Mouse (Mus musculus) thymus, postnatal 14 days (tissue): Measurements from ENCODE around the gene Mark1.

Source experiments
- DNase-seq: peaks from one replicate; pipeline ENCODE4 v3.0.0; 2021

The Mark1 gene

DNA sequence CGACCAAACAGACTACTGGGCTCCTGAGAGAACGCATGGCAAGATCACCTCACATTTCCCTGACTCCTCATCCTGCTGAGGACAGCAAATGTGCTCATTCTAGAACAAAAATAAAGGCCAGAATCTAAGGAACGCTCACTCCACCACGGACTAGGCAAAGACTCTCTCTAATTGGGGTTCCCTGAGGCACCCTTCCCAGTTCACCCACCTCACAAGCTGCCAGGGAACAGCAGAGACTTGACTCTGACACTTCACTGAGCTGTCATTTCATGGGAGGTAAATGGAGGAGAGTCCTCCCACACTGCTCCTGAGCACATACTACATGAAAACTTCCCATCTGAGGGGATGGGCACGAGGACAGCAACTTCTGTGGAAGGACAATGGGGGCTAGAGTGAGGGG is 37.5 kb downstream of the Mark1 start:
- DNase-seq, result no peak

DNA sequence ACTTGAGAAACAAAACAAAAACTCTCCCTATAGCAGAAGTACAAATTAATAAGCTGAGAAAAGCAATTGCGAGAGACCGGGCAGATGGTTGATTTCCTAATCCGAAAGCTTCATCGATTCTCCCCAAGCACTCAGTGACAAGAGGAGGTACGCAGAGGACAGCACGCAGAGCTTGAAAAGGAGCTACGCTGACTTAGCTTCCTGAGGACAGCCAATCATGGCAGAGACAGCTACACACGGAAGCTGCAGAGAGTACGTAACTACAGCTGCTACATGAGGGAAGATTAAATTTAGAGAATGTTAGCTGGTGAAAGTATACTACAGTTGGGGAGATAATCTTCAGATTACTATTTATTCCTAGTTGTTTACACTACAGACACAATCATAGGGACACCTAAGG is 40.6 kb downstream of the Mark1 start:
- no peak for DNase-seq

GRCm38 (mm10) chr1:184958388-184958787 is 41.0 kb downstream of the Mark1 start:
- no peak for DNase-seq

DNA sequence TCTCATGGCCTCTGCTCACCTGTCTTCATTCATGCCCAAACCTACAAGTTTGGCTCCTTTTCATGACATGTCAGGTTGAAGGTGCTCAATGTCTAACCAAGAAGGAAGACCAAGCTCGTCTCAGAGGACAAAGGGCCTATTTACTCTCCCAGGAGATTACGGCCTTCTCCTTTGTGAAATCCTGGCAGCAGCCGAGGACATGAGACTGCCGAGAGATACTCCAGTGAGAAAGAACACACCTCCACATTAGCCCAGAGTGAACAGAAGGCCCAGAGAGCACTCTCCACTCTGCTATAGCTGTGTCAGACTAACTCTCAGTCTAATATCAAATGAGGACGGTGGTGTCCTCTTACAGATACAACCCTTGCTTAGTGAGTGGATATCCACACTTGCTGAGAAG is 47.6 kb downstream of the Mark1 start:
- DNase-seq, result no peak

DNA sequence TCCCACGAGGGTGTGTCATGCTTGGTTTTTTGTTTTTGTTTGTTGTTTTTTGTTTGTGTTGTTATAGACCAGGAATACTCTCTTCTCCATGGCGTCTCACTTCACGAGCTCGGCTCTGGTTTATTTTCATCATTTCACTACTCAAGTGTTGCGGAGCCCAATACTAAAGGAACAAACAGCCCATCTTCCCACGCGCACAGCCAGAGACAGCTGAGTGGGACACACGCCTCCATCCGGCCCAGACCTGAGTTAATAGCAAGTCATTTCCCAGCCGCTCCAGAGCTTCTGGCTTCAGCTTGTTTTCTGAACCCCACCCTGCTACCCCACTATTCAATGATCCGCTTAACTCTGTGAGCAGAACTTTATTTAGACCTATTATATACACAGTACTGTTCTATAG is 48.3 kb downstream of the Mark1 start:
- DNase-seq, result no peak

DNA sequence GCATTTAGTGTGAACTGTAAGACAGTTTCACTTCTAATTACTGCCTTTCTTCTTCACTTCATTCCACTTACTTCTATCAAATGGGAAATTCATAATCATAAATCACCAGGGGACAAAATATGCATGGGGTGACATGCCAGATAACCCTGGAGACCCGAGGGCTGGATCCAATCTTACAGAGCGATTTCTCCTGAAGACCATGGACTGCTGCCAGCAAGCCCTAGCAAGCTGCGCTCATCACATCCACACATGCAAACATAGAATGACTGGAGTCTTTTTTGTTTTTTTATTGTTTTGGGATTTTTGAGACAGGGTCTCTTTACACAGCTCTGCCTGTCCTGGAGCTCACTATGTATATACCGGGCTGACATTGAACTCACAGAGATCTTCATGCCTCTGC is 61.3 kb downstream of the Mark1 start:
- DNase-seq, result no peak

- no peak for DNase-seq
These were observed 63.4 kb downstream of the Mark1 start for GRCm38 (mm10) chr1:184935980-184936379.

- no peak for DNase-seq
These were observed 63.9 kb downstream of the Mark1 start for GRCm38 (mm10) chr1:184935490-184935889.

DNA sequence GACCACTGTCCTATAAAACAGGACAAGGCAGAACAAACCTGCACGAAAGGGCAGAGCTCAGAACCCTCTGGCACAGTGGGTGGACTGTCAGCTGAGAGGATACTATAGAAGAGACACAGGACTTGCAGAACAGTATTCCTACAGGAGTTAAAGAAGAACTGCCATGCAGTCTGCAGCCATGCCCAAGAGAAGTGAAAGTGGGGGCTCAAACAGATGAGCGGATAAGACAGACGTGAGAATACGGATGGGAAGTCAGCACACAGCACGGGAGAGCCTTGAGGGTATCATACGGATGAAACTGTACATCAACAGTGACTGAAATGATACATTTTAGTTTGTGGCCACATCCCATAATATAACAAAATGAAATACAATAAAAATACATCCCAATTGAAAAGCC is 68.3 kb downstream of the Mark1 start:
- DNase-seq, result no peak

DNA sequence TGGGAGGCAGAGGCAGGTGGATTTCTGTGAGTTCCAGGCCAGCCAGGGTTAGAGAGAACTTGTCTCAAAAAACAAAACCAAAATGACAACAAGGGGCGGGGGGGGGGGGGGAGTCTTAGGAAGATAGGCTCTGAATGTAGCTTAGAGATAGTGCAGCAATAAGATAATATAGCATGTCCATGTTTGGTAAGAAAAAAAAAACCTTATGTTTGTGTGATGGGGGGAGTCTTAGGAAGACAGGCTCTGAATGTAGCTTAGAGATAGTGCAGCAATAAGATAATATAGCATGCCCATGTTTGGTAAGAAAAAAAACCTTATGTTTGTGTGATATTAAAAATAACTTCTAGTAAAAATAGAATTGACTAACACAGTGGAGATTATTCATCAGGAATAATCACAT is 71.0 kb downstream of the Mark1 start:
- no peak for DNase-seq

DNA sequence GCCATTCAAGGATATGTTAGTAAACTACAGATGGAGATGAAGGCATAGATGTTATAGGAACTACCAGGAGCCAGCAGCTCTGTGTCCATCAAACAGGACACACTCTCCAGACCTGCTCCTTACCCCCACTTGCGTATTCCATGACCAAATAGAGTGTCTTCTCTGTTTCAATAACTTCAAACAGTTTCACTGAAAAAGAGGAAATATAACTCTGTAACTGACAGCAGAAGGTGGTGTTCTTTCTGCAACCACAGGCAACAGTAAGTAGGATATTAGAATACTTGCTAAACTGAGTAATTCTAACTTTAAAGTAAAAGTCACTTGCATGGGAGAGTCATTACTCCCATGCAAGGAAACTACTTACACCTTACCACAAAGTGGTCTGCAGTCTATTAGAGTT is 71.5 kb downstream of the Mark1 start:
- no peak for DNase-seq

DNA sequence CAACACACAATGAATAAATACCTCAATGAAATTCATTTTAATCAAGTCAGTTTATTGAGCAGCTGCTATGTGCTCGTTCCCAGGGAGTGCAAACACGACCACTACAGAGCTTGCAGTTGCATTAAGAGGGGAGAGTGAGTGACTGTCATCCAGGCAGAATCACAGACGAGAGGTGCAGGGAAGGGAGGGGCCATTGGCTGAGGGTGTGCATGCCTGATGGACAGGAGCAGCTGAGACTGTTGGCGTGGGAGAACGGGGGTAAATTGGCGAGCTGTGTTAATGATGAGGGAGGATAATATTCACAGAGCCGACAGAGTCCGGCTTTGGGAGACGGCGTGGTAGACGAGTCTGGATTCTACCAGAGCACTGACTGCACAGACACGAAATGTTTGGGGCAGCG is 76.5 kb downstream of the Mark1 start:
- DNase-seq, result no peak

GRCm38 (mm10) chr1:184920057-184920456 is 79.3 kb downstream of the Mark1 start:
- DNase-seq, result no peak

DNA sequence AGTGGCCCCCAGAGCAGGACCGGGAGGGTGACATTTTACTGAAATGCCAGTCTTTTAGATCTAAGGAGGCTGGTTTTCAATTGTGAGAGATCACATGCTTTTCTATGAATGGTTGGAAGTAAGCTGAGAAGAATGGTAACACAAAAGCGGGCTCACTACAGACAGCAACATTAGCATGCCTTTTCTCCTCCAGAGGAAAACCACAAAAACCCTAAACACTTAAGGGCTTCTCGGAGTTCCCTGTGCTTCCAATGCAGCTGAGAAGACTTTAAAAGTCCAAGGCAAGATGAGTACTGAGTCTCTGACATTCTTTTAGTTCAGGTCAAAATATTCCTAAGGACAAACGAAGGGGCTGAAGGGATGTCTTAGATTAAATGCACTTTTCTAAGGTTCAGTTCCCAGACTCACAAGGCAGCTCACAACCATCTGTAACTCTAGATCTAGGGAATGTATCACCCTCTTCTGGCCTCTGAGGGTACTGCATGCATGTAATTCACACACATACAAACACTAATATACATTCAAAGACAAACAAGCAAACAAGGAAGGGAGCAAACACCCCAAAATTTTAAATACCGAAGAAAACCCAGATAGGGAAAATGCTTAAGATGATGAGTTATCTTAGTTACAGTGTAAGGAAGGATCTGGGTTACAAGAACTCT is 81.0 kb downstream of the Mark1 start:
- DNase-seq, result peak; percentile 30

GRCm38 (mm10) chr1:184912336-184912735 is 87.0 kb downstream of the Mark1 start:
- no peak for DNase-seq

DNA sequence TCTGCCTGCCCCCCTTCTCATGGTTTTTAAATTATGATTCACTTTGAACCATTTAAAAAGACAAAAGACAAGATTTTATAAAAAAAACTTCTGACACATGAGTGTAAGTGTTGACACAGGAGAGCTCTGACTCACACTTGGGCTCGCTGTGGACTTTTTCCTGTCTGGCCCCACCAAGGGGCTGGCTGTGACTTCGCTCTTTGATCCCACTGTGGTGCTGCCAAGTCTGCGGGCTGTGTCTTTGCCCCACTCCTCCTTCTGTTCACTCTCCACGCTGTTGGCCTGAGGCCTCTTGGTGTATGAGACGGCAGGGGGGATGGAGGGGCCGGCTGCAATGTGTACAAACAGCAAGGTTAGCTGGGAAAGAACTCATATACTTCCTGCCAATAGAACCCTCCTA is 87.5 kb downstream of the Mark1 start:
- no peak for DNase-seq

DNA sequence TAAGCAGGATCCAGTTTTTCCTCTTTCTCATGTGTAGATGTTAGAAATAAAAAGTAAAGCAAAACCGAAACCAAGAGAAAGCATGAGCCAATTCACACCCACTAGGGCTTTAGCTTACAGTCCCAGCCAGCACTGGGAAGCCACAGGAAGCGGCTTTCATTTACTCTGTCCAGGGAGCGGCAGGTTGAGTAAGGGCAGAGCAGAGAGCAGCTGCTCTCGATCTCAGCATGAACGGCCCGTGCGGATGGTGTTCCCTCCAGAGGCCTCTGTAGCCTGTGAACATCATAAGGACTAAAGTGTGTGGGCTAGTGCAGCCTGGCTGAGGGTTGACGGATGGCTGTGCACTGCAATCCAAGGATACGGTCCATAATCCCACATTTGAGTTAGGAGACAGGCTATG is 90.8 kb downstream of the Mark1 start:
- peak; percentile 14 for DNase-seq

- DNase-seq, result no peak
These were observed 93.2 kb downstream of the Mark1 start for GRCm38 (mm10) chr1:184905904-184906745.

DNA sequence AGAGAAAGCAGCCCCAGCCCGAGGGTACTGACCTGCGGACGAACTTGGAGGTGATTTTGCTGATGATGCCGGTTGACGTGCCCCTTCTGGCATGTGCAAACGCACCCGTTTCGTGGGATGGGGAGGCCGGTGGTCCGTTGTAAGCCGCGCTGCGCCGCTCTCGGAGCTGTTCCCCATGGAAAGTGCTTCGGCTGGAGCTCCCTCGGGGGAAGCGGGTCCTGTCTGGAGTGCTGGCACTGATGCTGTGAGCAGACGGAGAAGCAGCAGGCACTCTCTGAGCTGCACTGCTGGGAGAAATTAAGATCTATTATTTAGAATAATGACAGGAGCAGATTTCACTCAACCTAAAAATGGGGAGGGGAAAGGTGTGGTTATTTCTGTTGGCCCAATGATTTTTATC is 94.0 kb downstream of the Mark1 start:
- DNase-seq, result no peak

- no peak for DNase-seq
These were observed 95.7 kb downstream of the Mark1 start for GRCm38 (mm10) chr1:184903697-184904096.

DNA sequence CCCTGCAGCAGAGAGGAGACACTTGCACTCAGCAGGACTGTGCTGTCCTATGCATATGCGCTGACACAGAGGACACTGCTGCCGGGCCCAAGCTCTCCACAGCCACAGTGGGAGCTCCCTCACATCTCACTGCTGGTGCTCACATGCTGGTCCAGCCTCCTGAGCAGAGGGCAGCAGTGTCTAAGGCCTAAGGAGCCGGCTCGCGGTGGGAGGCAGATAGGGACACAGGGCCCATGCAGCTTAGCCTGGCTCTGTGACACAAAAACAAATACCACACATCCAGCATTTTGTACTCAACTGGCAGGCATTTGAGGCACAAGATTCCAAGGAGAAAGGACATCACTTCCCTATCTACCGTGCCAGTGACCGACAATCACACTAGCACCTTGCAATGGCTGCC is 96.5 kb downstream of the Mark1 start:
- no peak for DNase-seq

- DNase-seq, result no peak
These were observed 102.0 kb downstream of the Mark1 start for GRCm38 (mm10) chr1:184897350-184897749.

- DNase-seq, result no peak
These were observed 107.4 kb downstream of the Mark1 start for GRCm38 (mm10) chr1:184891998-184892397.

GRCm38 (mm10) chr1:184889454-184889853 is 109.9 kb downstream of the Mark1 start:
- DNase-seq, result no peak

DNA sequence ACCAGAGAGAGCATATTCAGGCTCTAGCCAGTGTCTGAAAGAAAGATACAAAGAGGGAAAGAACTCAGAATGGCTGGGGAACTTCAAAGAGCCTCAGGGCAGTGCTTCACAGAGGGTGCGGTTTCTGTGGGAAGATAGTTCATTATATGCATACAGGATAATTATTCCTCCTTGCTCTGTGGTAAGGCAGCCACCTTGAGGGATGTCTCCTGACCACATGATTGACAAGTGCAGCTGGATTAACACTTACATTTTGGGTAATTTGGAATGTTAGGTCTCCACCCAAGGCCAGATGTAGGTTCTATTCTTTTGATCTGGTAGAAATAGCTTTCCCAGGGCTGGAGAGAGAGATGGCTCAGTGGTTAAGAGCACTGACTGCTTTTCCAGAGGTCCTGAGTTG is 113.2 kb downstream of the Mark1 start:
- DNase-seq, result no peak
